Mouse (Mus musculus) spleen, adult 2 months (tissue): ENCODE results near the gene Olfr681. TPM values are rescaled to one million over a fixed set of nuclear protein-coding genes. Genes with fewer than 3 reads are reported as not detected.
"Not testable (repeated sequence)": the region's sequence is repeated elsewhere in the genome, so short reads cannot be mapped to it uniquely, and the experiment has no call there.

Experiments
- DNase-seq, 2 experiments: peaks; one replicate each; pipeline versions ENCODE4 v3.0.0 to v3.0.0-alpha.2; 2012 to 2021; ENCODE audit warnings: low spot score in 2 of 2, low read depth in 1 of 2
- H3K27ac ChIP-seq: fragments of 200-500 bp; 2 replicates; pipeline ENCODE4 v1.5.1; 2012; ENCODE audit warnings: low read length, inconsistent platforms; ENCODE audit not compliant: insufficient read depth
- H3K27me3 ChIP-seq: fragments of 200-500 bp; 2 replicates; pipeline ENCODE4 v1.6.1; 2012; ENCODE audit warnings: mild to moderate bottlenecking, moderate library complexity, low read length, inconsistent platforms; ENCODE audit not compliant: control insufficient read depth, insufficient read depth
- H3K36me3 ChIP-seq: fragments of 200-500 bp; 2 replicates; pipeline ENCODE4 v1.6.1; 2012; ENCODE audit warnings: mild to moderate bottlenecking, low read length, inconsistent platforms; ENCODE audit not compliant: control insufficient read depth, insufficient read depth
- H3K4me1 ChIP-seq: fragments of 200-500 bp; 2 replicates; pipeline ENCODE4 v1.6.1; 2011; ENCODE audit warnings: inconsistent platforms; ENCODE audit not compliant: control insufficient read depth, insufficient read depth, insufficient read length
- H3K4me3 ChIP-seq: fragments of 200-500 bp; 2 replicates; pipeline ENCODE4 v1.5.1; 2011; ENCODE audit warnings: mild to moderate bottlenecking, inconsistent platforms; ENCODE audit not compliant: insufficient read depth, insufficient read length; ENCODE audit errors: extremely low read depth
- CTCF ChIP-seq: fragments of 200-500 bp; IDR thresholded peaks from 2 replicates; pipeline ENCODE4 v1.5.1; 2011; ENCODE audit warnings: mild to moderate bottlenecking, inconsistent platforms; ENCODE audit not compliant: insufficient read depth, insufficient read length, insufficient replicate concordance; ENCODE audit errors: extremely low read depth
- POLR2A ChIP-seq: fragments of 200-500 bp; IDR thresholded peaks from 2 replicates; pipeline ENCODE4 v1.6.1; 2011; ENCODE audit warnings: low read depth, low read length, inconsistent platforms
- WGBS: fragments of 180-500 bp; shearing (Covaris S2); methylation state at CpG from one replicate; pipeline ENCODE4 v1.1.7; 2018; 5-methylcytosine and 5-hydroxymethylcytosine counted together
- polyA plus RNA-seq: library from polyadenylated mRNA; depleted of rRNA; stranded (reverse); fragments of >200 nt; gene quantifications from 2 replicates; pipeline ENCODE4 v1.2.3, GENCODE M21; 2012; rRNA removed

The Olfr681 gene
- not detected in 2 replicates for polyA plus RNA-seq

DNA sequence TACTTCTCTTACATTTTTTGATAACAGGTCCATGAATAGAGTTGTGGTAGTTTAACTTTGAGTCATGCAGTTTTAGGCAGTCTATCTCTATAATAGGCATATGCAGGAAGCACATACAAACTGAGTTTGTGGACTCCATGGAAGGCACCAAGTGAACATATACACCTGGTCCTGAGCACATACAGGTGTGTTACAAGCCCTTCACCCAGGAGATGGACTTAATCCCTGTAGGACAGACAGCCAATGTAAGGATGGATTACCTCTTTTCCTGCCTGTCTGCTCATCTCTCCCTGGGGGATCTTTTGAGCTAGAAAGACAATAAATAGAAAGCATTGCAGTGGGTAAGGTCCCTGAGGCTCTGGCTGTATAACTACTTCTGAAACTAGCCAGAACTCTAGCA lies at the start of gene Olfr681:
Gene Olfr681, plus strand, starts transcription at position 301 of the 400 bp plus-strand sequence.
- H3K27ac ChIP-seq: no peak within 1 kb of the TSS

DNA sequence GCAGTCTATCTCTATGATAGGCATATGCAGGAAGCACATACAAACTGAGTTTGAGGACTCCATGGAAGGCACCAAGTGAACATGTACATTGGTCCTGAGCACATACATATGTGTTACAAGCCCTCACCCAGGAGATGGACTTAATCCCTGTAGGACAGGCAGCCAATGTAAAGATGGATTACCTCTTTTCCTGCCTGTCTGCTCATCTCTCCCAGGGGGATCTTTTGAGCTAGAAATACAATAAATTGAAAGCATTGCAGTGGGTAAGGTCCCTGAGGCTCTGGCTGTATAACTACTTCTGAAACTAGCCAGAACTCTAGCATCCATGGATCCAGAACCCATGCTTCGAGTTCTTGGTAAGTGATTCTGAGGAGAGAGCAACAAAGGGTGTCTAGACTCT lies 35.7 kb upstream of the Olfr681 start, which contains the start of gene Olfr679:
Gene Olfr679, plus strand, starts transcription at position 301 of the 400 bp plus-strand sequence.
- Histone ChIP-seq H3K4me3 (no peak within 1 kb of the TSS), H3K27ac (no peak within 1 kb of the TSS), H3K4me1 (no peaks in the 10 kb centered on the region), H3K36me3 (no peaks in the 10 kb centered on the region), H3K27me3 (no peaks in the 10 kb centered on the region)
- DNase-seq: no peak
- WGBS: 56% methylated on average over 1 of the region's 1 CpGs
- TF ChIP-seq CTCF: no peak
- no peak for TF ChIP-seq POLR2A

More for the DNA sequence above, at the start of gene Olfr681:
- no peak for TF ChIP-seq POLR2A
- TF ChIP-seq CTCF: no peak
- Histone ChIP-seq H3K4me1 (no peaks in the 10 kb centered on the region), H3K36me3 (no peaks in the 10 kb centered on the region), H3K27me3 (no peaks in the 10 kb centered on the region), H3K4me3 (no peak within 1 kb of the TSS)
- DNase-seq: no peak

DNA sequence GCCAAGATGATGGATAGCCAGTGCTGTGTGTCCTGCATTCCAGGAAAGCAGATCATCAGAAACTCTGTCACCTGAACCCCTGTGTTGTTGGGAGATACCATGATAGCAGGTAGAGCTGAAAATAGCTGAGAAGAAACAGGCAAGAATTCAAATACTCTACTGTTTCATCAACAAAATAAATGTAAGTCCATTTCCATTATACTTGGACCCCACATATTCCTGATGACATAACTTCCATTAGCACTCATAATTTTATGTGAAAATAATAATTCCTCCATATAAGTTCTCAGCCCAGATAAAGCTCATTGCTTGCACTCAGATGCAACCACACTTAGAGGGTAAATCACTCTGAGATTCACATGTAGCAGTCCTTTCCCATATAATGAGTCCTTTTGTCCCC lies 23.9 kb upstream of the Olfr681 start, which contains the start of gene Olfr680-ps1:
Gene Olfr680-ps1, minus strand, starts transcription at position 101 of the 400 bp plus-strand sequence.
- H3K4me3 ChIP-seq, H3K27ac ChIP-seq, H3K36me3 ChIP-seq, DNase-seq, H3K4me1 ChIP-seq, H3K27me3 ChIP-seq: not testable (repeated sequence)

DNA sequence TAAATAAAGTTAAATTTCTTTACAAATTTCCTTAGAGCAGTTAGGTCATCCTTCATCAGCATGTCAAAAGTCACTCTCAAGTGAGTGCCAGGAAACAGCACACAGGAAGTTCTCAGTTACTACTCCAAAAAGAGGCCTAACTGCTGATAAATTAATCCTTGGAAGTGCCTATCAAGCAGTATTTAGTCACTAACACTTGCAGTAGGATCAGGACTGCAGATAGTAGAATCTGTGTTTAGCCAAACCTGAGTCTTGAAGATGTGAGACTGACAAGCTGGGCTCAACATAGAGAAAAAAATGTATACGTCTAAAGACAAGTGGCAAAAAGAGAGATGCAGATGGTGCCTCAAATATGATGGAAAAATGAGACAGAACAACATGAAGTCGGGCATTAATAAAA lies 24.6 kb downstream of the Olfr681 start:
- Histone ChIP-seq H3K4me3 (no peak overlapping the region), H3K36me3 (no peaks in the 10 kb centered on the region), H3K4me1 (no peaks in the 10 kb centered on the region), H3K27ac (no peak overlapping the region), H3K27me3 (no peaks in the 10 kb centered on the region)
- WGBS: 74% methylated on average over 2 of the region's 2 CpGs
- DNase-seq: no peak
- TF ChIP-seq CTCF (no peak), POLR2A (no peak)

DNA sequence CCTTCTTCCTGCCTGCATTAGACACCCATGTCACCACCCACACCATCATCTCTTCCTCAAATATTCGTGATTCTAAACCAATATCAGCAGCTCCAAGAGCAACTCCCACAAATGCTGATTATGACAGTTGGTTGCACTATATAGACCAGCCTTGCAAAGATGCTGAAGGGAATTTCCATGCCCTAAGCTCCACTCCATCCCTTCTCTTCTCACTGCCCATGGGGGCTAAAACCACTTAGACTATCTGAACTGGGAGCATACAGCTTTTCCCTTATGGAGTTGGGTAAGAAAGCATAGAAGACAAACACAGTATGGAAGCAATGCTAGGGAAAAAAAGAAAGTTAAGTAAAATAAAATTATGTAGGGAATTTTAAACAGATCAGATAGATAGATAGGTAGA lies 30.3 kb downstream of the Olfr681 start, which contains the start of gene Olfr683:
Gene Olfr683, minus strand, starts transcription at position 101 of the 400 bp plus-strand sequence.
- TF ChIP-seq CTCF: no peak
- TF ChIP-seq POLR2A: no peak
- H3K27me3 ChIP-seq: no peaks in the 10 kb centered on the region
- 56% methylated on average over 1 of the region's 1 CpGs for WGBS

DNA sequence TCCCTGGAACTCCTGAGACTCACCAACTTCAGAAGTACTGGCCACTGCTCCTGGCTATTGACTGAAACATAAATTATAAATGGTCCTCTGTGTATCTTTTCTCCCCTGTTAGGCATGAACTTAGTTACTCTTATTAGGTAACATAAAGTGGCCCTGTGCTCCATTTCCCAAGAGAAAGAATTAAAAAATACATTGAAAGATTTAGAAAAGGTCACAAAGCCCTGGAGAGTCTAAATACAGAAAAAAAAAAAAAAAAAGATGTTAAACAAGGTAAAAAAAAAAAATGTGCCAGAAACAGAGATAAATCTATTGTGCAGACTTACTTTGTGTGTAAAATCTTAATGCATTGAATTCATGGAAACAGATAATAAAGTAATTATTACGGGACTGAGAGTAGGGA lies 46.9 kb downstream of the Olfr681 start, which contains the start of gene Olfr684:
Gene Olfr684, minus strand, starts transcription at position 101 of the 400 bp plus-strand sequence.
- H3K4me1 ChIP-seq: no peaks in the 10 kb centered on the region
- no peak for TF ChIP-seq CTCF
- no peak for TF ChIP-seq POLR2A
- no peak within 1 kb of the TSS for H3K4me3 ChIP-seq
- no peak for DNase-seq
- WGBS: 60% methylated on average over 1 of the region's 1 CpGs
- no peaks in the 10 kb centered on the region for H3K36me3 ChIP-seq
- H3K27ac ChIP-seq: no peak within 1 kb of the TSS
- no peaks in the 10 kb centered on the region for H3K27me3 ChIP-seq

More for the DNA sequence above, 30.3 kb downstream of the Olfr681 start, which contains the start of gene Olfr683:
- no peak within 1 kb of the TSS for H3K27ac ChIP-seq
- H3K4me3 ChIP-seq: no peak within 1 kb of the TSS
- no peak for DNase-seq
- no peaks in the 10 kb centered on the region for H3K36me3 ChIP-seq
- H3K4me1 ChIP-seq: no peaks in the 10 kb centered on the region

DNA sequence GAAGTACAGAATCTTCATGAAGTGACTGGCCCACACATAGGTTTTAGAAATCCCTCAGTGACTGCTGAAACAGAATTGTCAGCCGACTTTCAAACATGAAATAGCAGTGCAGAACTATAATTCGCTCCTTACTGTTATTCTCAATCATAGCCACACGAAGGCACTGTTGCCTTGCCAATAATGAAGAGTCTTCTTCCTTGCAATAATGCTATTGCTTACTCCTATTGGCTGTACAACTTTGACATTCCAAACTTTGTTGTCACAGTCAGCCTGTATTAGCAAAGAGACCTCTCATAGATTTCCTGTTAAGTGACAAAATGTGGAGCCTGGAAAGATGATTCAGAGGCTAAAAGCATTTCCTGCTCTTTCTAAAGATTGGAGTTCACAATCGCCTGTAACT lies 54.1 kb downstream of the Olfr681 start:
- Histone ChIP-seq H3K27me3 (no peaks in the 10 kb centered on the region), H3K27ac (no peak overlapping the region), H3K36me3 (no peaks in the 10 kb centered on the region), H3K4me3 (no peak overlapping the region), H3K4me1 (no peaks in the 10 kb centered on the region)
- 46% methylated on average over 4 of the region's 4 CpGs for WGBS
- DNase-seq: no peak
- TF ChIP-seq CTCF: no peak
- no peak for TF ChIP-seq POLR2A

Other genes starting within 250 kb of the Olfr681 start
- not detected in 2 replicates for gene Olfr665, start 238.8 kb upstream of the Olfr681 start, polyA plus RNA-seq
- gene Olfr666, start 220.9 kb upstream of the Olfr681 start, polyA plus RNA-seq: not detected in 2 replicates
- gene Olfr667, start 195.4 kb upstream of the Olfr681 start, polyA plus RNA-seq: not detected in 2 replicates
- not detected in 2 replicates for gene Olfr668, start 188.8 kb upstream of the Olfr681 start, polyA plus RNA-seq
- gene Olfr669, start 182.6 kb upstream of the Olfr681 start, polyA plus RNA-seq: not detected in 2 replicates
- gene Olfr670, start 154.2 kb upstream of the Olfr681 start, polyA plus RNA-seq: not detected in 2 replicates
- gene Olfr671, start 137.7 kb upstream of the Olfr681 start, polyA plus RNA-seq: not detected in 2 replicates
- gene Olfr672, start 114.8 kb upstream of the Olfr681 start, polyA plus RNA-seq: not detected in 2 replicates
- gene Olfr675, start 88.4 kb upstream of the Olfr681 start, polyA plus RNA-seq: not detected in 2 replicates
- gene Olfr676, start 84.1 kb upstream of the Olfr681 start, polyA plus RNA-seq: not detected in 2 replicates
- not detected in 2 replicates for gene Olfr677, start 65.5 kb upstream of the Olfr681 start, polyA plus RNA-seq
- not detected in 2 replicates for gene Olfr678, start 52.4 kb upstream of the Olfr681 start, polyA plus RNA-seq
- not detected in 2 replicates for gene Olfr679, start 35.6 kb upstream of the Olfr681 start, polyA plus RNA-seq
- not detected in 2 replicates for gene Olfr680-ps1, start 24.0 kb upstream of the Olfr681 start, polyA plus RNA-seq
- gene Olfr683, start 30.2 kb downstream of the Olfr681 start, polyA plus RNA-seq: not detected in 2 replicates
- gene Olfr684, start 46.8 kb downstream of the Olfr681 start, polyA plus RNA-seq: not detected in 2 replicates
- gene Olfr685, start 69.2 kb downstream of the Olfr681 start, polyA plus RNA-seq: not detected in 2 replicates
- gene Olfr686, start 90.6 kb downstream of the Olfr681 start, polyA plus RNA-seq: not detected in 2 replicates
- gene Olfr688, start 171.3 kb downstream of the Olfr681 start, polyA plus RNA-seq: not detected in 2 replicates
- gene Olfr689, start 194.3 kb downstream of the Olfr681 start, polyA plus RNA-seq: not detected in 2 replicates
- not detected in 2 replicates for gene Olfr690, start 217.3 kb downstream of the Olfr681 start, polyA plus RNA-seq
- gene Olfr691, start 225.4 kb downstream of the Olfr681 start, polyA plus RNA-seq: not detected in 2 replicates